Mouse (Mus musculus) megakaryocyte, embryonic 14.5 days (primary cell): ENCODE measurements at regions not wholly inside any gene's neighbourhood (a gene's known extent, or its start where the extent isn't known, plus 50 kb on each side); places are given as distances from the start of the nearest gene placed in this dataset.

Source experiments
- FLI1 ChIP-seq: IDR thresholded peaks from 2 replicates; pipeline ENCODE4 v1.6.1; 2012; ENCODE audit warnings: low read length, inconsistent platforms, mixed read lengths
- GATA1 ChIP-seq: IDR thresholded peaks from 3 replicates; pipeline ENCODE4 v1.6.1; 2012; ENCODE audit warnings: mixed read lengths, low read length, inconsistent platforms, borderline replicate concordance

DNA sequence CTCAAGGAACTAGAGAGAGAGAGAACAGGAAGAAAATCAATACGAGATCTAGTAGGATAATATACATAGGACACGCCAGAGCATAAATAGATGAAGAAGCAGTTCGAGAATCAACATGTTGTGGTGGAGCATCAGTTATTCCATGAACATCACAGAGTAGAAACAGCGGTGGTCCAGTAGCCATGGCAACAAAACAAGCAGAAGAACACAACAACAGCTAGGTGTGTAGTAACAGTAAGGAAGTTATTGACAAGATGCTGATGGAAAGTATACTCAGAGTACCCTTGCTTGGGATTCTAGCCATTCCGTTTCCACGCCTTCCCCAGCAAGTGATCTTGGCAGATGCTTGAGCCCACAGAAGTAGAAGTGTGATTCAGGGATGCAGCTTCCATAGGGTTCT, 317.3 kb upstream of the Klf3 start:
- TF ChIP-seq GATA1 (no peak), FLI1 (no peak)
